ENCODE assay signal across 9 mouse cellular contexts in genomic region chr14:46725743-46726142, GRCm38 (mm10). TPM values are rescaled to one million over a fixed set of nuclear protein-coding genes. Genes with fewer than 3 reads are reported as not detected.
DNase-seq lines count a peak whose midpoint lies in the region; ATAC-seq lines count a peak whose summit lies in the region.
"Had no signal": no experiment of that assay in that cellular context is flagged by ENCODE, and none has a peak within 500 bp of the region (broad histone marks: within the 10 kb centered on the region; RNA-seq: fewer than 3 reads in every experiment).

No protein-coding gene starts in this region.

- H3K4me3 ChIP-seq in limb, embryonic 11.5 days (ENCODE audit: low read depth, low read length) = no peak overlapping the region
- no peak overlapping the region for H3K4me3 ChIP-seq in limb, embryonic 10.5 days
- H3K4me3 ChIP-seq: embryonic facial prominence, embryonic 13.5 days; neural tube, embryonic 13.5 days had no signal

- no peak for ATAC-seq in limb, embryonic 11.5 days (ENCODE audit: insufficient number of reproducible peaks, low FRiP score, low TSS enrichment, low read depth)

- no peaks in the 10 kb centered on the region for H3K36me3 ChIP-seq in limb, embryonic 11.5 days (ENCODE audit: control insufficient read depth, insufficient read depth, low read length)
- no peaks in the 10 kb centered on the region for H3K36me3 ChIP-seq in limb, embryonic 10.5 days
- H3K36me3 ChIP-seq: embryonic facial prominence, embryonic 13.5 days; neural tube, embryonic 13.5 days had no signal

- no peaks in the 10 kb centered on the region for H3K9me3 ChIP-seq in limb, embryonic 11.5 days (ENCODE audit: control insufficient read depth, low read length)
- H3K9me3 ChIP-seq in limb, embryonic 10.5 days (replicated peaks) = no peaks in the 10 kb centered on the region
- H3K9me3 ChIP-seq: embryonic facial prominence, embryonic 13.5 days; neural tube, embryonic 13.5 days had no signal

- H3K27ac ChIP-seq in limb, embryonic 11.5 days (replicated peaks; ENCODE audit: low read depth, low read length) = no peak overlapping the region
- H3K27ac ChIP-seq in limb, embryonic 10.5 days = no peak overlapping the region
- H3K27ac ChIP-seq: embryonic facial prominence, embryonic 13.5 days; neural tube, embryonic 13.5 days had no signal

- no peak overlapping the region for H3K4me2 ChIP-seq in limb, embryonic 11.5 days (ENCODE audit: low read depth, severe bottlenecking)
- H3K4me2 ChIP-seq: embryonic facial prominence, embryonic 13.5 days; neural tube, embryonic 13.5 days had no signal

- WGBS in limb, embryonic 11.5 days = 61% methylated on average over 3 of the region's 3 CpGs
- 66% methylated on average over 3 of the region's 3 CpGs for WGBS in limb, embryonic 10.5 days

- DNase-seq in limb, embryonic 11.5 days (ENCODE audit: low spot score) = peak; percentile 50
- no peak for DNase-seq in limb, embryonic 10.5 days (ENCODE audit: low spot score)
- peak; percentile 63 for DNase-seq in R1 (ENCODE audit: low read depth, low spot score)
- peak; percentile 28 for DNase-seq in forelimb bud, embryonic 11.5 days (ENCODE audit: low read depth, low spot score)
- peak; percentile 28 to 77 for DNase-seq in spleen, postnatal 4 days (ENCODE audit: low spot score in 2 of 2)
- no peak for DNase-seq in frontal cortex, postnatal 10 days (ENCODE audit: low spot score in 2 of 2)
- DNase-seq in urinary bladder, postnatal 14 days (ENCODE audit: low spot score) = no peak

- H3K27me3 ChIP-seq in limb, embryonic 11.5 days (ENCODE audit: control insufficient read depth, insufficient read depth, low read length) = no peaks in the 10 kb centered on the region
- H3K27me3 ChIP-seq in limb, embryonic 10.5 days (ENCODE audit: low read depth, poor library complexity, severe bottlenecking) = peaks cover 10% of the 10 kb centered on the region
- H3K27me3 ChIP-seq: neural tube, embryonic 13.5 days had no signal

- H3K9ac ChIP-seq in limb, embryonic 11.5 days (ENCODE audit: low read length) = no peak overlapping the region
- H3K9ac ChIP-seq: embryonic facial prominence, embryonic 13.5 days; neural tube, embryonic 13.5 days had no signal

- peaks cover 10% of the 10 kb centered on the region for H3K4me1 ChIP-seq in limb, embryonic 11.5 days (ENCODE audit: control insufficient read depth, insufficient read depth, low read length)
- peaks cover 24% of the 10 kb centered on the region for H3K4me1 ChIP-seq in limb, embryonic 10.5 days
- H3K4me1 ChIP-seq: neural tube, embryonic 13.5 days had no signal

RNA-seq across cellular contexts. Expression of gene Cdkn3, which starts 34.6 kb away (rescaled TPM):
- 48.1 and 48.2 TPM in 2 replicates for polyA plus RNA-seq in limb, embryonic 11.5 days (2014; fragmentation: Nextera tagmentation; extraction: Ambion mirVana)
- 36.0 and 39.0 TPM in 2 replicates for polyA plus RNA-seq in limb, embryonic 10.5 days (2016; fragmentation: Nextera tagmentation; extraction: Ambion mirVana)

Comparison
In these comparisons a context has a peak if more than half of its experiments do, and no peak if none do; other contexts are left out.
1. DNase-seq: peak in limb, embryonic 11.5 days (single experiment), R1 (single experiment), forelimb bud, embryonic 11.5 days (single experiment) and spleen, postnatal 4 days (2 of 2); none in limb, embryonic 10.5 days (single experiment), frontal cortex, postnatal 10 days (0 of 2) and urinary bladder, postnatal 14 days (single experiment).